31 mouse cellular contexts compared by ENCODE assay signal in genomic region chr4:107387465-107387864, GRCm38 (mm10). TPM values are rescaled to one million over a fixed set of nuclear protein-coding genes. Genes with fewer than 3 reads are reported as not detected.
DNase-seq lines count a peak whose midpoint lies in the region; ATAC-seq and TF ChIP-seq lines count a peak whose summit lies in the region.
"Had no signal": no experiment of that assay in that cellular context is flagged by ENCODE, and none has a peak within 500 bp of the region (broad histone marks: within the 10 kb centered on the region; RNA-seq: fewer than 3 reads in every experiment).

No protein-coding gene starts in this region.

- H3K4me2 ChIP-seq in forebrain, embryonic 15.5 days (replicated peaks): no peak overlapping the region
- no peak overlapping the region for H3K4me2 ChIP-seq in forebrain, embryonic 12.5 days
- H3K4me2 ChIP-seq: heart, embryonic 15.5 days; hindbrain, embryonic 12.5 days; kidney, embryonic 15.5 days; limb, embryonic 13.5 days; liver, embryonic 13.5 days; midbrain, embryonic 15.5 days had no signal

- TF ChIP-seq CTCF in brain, embryonic 14.5 days (IDR thresholded peaks at IDR 0.05; ENCODE audit: borderline replicate concordance, extremely low read depth, insufficient read depth, insufficient read length): no peak

- H3K27me3 ChIP-seq in forebrain, embryonic 15.5 days: no peaks in the 10 kb centered on the region
- H3K27me3 ChIP-seq in forebrain, embryonic 12.5 days: no peaks in the 10 kb centered on the region
- H3K27me3 ChIP-seq: CH12.LX; heart, embryonic 15.5 days; hindbrain, embryonic 12.5 days; kidney, embryonic 15.5 days; limb, embryonic 13.5 days; liver, embryonic 13.5 days; megakaryocyte, embryonic 14.5 days; midbrain, embryonic 15.5 days had no signal

- peaks cover 49% of the 10 kb centered on the region for H3K36me3 ChIP-seq in forebrain, embryonic 15.5 days
- H3K36me3 ChIP-seq in forebrain, embryonic 12.5 days (replicated peaks): peaks cover 87% of the 10 kb centered on the region

- peak; percentile 35; the same call in 1 of the 2 replicates for ATAC-seq in forebrain, embryonic 15.5 days (replicated peaks)
- no peak for ATAC-seq in forebrain, embryonic 12.5 days (ENCODE audit: low FRiP score)
- ATAC-seq: activated CD4-positive, CD25-positive, alpha-beta regulatory T cell, adult 4 months; inflammation-experienced regulatory T-cells, adult 6 months; lung, postnatal 0 days; midbrain, embryonic 15.5 days had no signal

- H3K4me1 ChIP-seq in forebrain, embryonic 15.5 days: peaks cover 9% of the 10 kb centered on the region; the same call in 1 of the 2 replicates
- no peaks in the 10 kb centered on the region for H3K4me1 ChIP-seq in forebrain, embryonic 12.5 days
- H3K4me1 ChIP-seq in brown adipose tissue, adult 24 weeks (ENCODE audit: control insufficient read depth, insufficient read depth, insufficient read length, low read length): peaks cover 5% of the 10 kb centered on the region
- H3K4me1 ChIP-seq: heart, embryonic 10.5 days; heart, embryonic 15.5 days; hindbrain, embryonic 12.5 days; kidney, embryonic 15.5 days; limb, embryonic 13.5 days; liver, embryonic 13.5 days; midbrain, embryonic 15.5 days had no signal

- H3K4me3 ChIP-seq in forebrain, embryonic 15.5 days: no peak overlapping the region
- no peak overlapping the region for H3K4me3 ChIP-seq in forebrain, embryonic 12.5 days (replicated peaks)
- H3K4me3 ChIP-seq in brown adipose tissue, adult 24 weeks (ENCODE audit: insufficient read depth, low read depth, low read length): no peak overlapping the region
- H3K4me3 ChIP-seq: erythroblast, embryonic 14.5 days; heart, embryonic 10.5 days; heart, embryonic 15.5 days; hindbrain, embryonic 12.5 days; kidney, embryonic 15.5 days; left cerebral cortex, adult 2 months; limb, embryonic 13.5 days; liver, embryonic 13.5 days; megakaryocyte, embryonic 14.5 days; midbrain, embryonic 15.5 days had no signal

- H3K27ac ChIP-seq in forebrain, embryonic 15.5 days (replicated peaks): peak overlapping the region; percentile 47; the same call in 1 of the 2 replicates
- no peak overlapping the region for H3K27ac ChIP-seq in forebrain, embryonic 12.5 days
- peak overlapping the region; percentile 90 for H3K27ac ChIP-seq in brown adipose tissue, adult 24 weeks (replicated peaks; ENCODE audit: low read depth, low read length)
- H3K27ac ChIP-seq: heart, embryonic 10.5 days; heart, embryonic 15.5 days; hindbrain, embryonic 12.5 days; kidney, embryonic 15.5 days; left cerebral cortex, adult 2 months; limb, embryonic 13.5 days; liver, embryonic 13.5 days; midbrain, embryonic 15.5 days; stomach, postnatal 0 days had no signal

- no peak for TF ChIP-seq POLR2A in brain, embryonic 14.5 days (IDR thresholded peaks at IDR 0.05; ENCODE audit: borderline replicate concordance, extremely low read depth, insufficient read depth, insufficient read length, poor library complexity, severe bottlenecking)

- no peaks in the 10 kb centered on the region for H3K9me3 ChIP-seq in forebrain, embryonic 15.5 days
- H3K9me3 ChIP-seq in forebrain, embryonic 12.5 days: no peaks in the 10 kb centered on the region
- H3K9me3 ChIP-seq: heart, embryonic 10.5 days; heart, embryonic 15.5 days; hindbrain, embryonic 12.5 days; kidney, embryonic 15.5 days; limb, embryonic 13.5 days; liver, embryonic 13.5 days; megakaryocyte, embryonic 14.5 days; midbrain, embryonic 15.5 days had no signal

- peak; percentile 10 to 20 for DNase-seq in layer of hippocampus, postnatal 10 days (ENCODE audit: low spot score in 2 of 2)
- no peak for DNase-seq in layer of hippocampus, adult 11-12 months (ENCODE audit: low spot score)
- DNase-seq in brain, embryonic 14.5 days (ENCODE audit: low read depth): peak; percentile 63
- no peak for DNase-seq in B cell, adult 2 months
- DNase-seq: gastrocnemius, postnatal 14 days; liver, embryonic 13.5 days; lung, adult 18-20 months; lung, postnatal 4 days; right cerebral cortex, adult 18-20 months; right cerebral cortex, postnatal 4 days; thymus, adult 18-20 months; thymus, postnatal 25 days had no signal

- H3K9ac ChIP-seq in forebrain, embryonic 15.5 days (replicated peaks): no peak overlapping the region
- no peak overlapping the region for H3K9ac ChIP-seq in forebrain, embryonic 12.5 days
- H3K9ac ChIP-seq: heart, embryonic 15.5 days; hindbrain, embryonic 12.5 days; kidney, embryonic 15.5 days; limb, embryonic 13.5 days; liver, embryonic 13.5 days; midbrain, embryonic 15.5 days had no signal

- 56% methylated on average over 8 of the region's 8 CpGs for WGBS in forebrain, embryonic 15.5 days
- 93% methylated on average over 8 of the region's 8 CpGs for WGBS in forebrain, embryonic 12.5 days

RNA-seq across cellular contexts. Expression of gene Ndc1, which starts 19.9 kb away (rescaled TPM):
- polyA plus RNA-seq in forebrain, embryonic 15.5 days (2015; fragmentation: Nextera tagmentation; extraction: Ambion mirVana): 18.9 and 20.8 TPM in 2 replicates
- polyA plus RNA-seq in forebrain, embryonic 12.5 days (2016; fragmentation: Nextera tagmentation; extraction: Ambion mirVana): 38.8 and 39.9 TPM in 2 replicates
- total RNA-seq in layer of hippocampus, postnatal 10 days (2021): 10 to 100 TPM; 17.2 to 17.6 TPM
- polyA plus RNA-seq in brain, embryonic 14.5 days (2012; rRNA removed): 20.2 and 24.9 TPM in 2 replicates
- polyA plus RNA-seq in brown adipose tissue, adult 24 weeks (2012; ENCODE audit: insufficient read depth, insufficient read length, missing spikeins): 18.6 and 26.2 TPM in 2 replicates

RNA-seq across cellular contexts. Expression of gene Glis1, which starts 46.9 kb away (rescaled TPM):
- polyA plus RNA-seq in forebrain, embryonic 15.5 days (2015; fragmentation: Nextera tagmentation; extraction: Ambion mirVana): 0.95 and 1.3 TPM in 2 replicates
- 3.4 and 3.8 TPM in 2 replicates for polyA plus RNA-seq in forebrain, embryonic 12.5 days (2016; fragmentation: Nextera tagmentation; extraction: Ambion mirVana)
- 1 to 10 TPM; 1.1 to 2.4 TPM for total RNA-seq in layer of hippocampus, postnatal 10 days (2021)
- 1.3 and 1.4 TPM in 2 replicates for polyA plus RNA-seq in brain, embryonic 14.5 days (2012; rRNA removed)
- polyA plus RNA-seq in brown adipose tissue, adult 24 weeks (2012; ENCODE audit: insufficient read depth, insufficient read length, missing spikeins): not detected in 2 replicates
- total RNA-seq: granulocyte monocyte progenitor cell, adult 5-6 weeks; neutrophil, adult 5-6 weeks had no signal
- polyA plus RNA-seq: activated CD4-positive, CD25-positive, alpha-beta regulatory T cell, adult 4 months had no signal

Comparison
In these comparisons a context has a peak if more than half of its experiments do, and no peak if none do; other contexts are left out.
1. DNase-seq: peak in layer of hippocampus, postnatal 10 days (2 of 2) and brain, embryonic 14.5 days (single experiment); none in layer of hippocampus, adult 11-12 months (single experiment) and B cell, adult 2 months (0 of 2).